Mouse (Mus musculus) small intestine, adult 2 months (tissue): ENCODE data around the gene Dcaf17.

Experiments used
- CTCF ChIP-seq: fragments of 200-500 bp; IDR thresholded peaks from 2 replicates; pipeline ENCODE4 v1.5.1; 2012; ENCODE audit warnings: low read depth, mild to moderate bottlenecking, control low read depth, inconsistent platforms, low read length, moderate library complexity, mixed read lengths; ENCODE audit not compliant: insufficient replicate concordance, insufficient read length; ENCODE audit errors: extremely low read depth
- POLR2A ChIP-seq: fragments of 200-500 bp; IDR thresholded peaks from 2 replicates; pipeline ENCODE4 v1.6.1; 2012; ENCODE audit warnings: low read depth, mild to moderate bottlenecking, control low read depth, inconsistent platforms, low read length, moderate library complexity

DNA sequence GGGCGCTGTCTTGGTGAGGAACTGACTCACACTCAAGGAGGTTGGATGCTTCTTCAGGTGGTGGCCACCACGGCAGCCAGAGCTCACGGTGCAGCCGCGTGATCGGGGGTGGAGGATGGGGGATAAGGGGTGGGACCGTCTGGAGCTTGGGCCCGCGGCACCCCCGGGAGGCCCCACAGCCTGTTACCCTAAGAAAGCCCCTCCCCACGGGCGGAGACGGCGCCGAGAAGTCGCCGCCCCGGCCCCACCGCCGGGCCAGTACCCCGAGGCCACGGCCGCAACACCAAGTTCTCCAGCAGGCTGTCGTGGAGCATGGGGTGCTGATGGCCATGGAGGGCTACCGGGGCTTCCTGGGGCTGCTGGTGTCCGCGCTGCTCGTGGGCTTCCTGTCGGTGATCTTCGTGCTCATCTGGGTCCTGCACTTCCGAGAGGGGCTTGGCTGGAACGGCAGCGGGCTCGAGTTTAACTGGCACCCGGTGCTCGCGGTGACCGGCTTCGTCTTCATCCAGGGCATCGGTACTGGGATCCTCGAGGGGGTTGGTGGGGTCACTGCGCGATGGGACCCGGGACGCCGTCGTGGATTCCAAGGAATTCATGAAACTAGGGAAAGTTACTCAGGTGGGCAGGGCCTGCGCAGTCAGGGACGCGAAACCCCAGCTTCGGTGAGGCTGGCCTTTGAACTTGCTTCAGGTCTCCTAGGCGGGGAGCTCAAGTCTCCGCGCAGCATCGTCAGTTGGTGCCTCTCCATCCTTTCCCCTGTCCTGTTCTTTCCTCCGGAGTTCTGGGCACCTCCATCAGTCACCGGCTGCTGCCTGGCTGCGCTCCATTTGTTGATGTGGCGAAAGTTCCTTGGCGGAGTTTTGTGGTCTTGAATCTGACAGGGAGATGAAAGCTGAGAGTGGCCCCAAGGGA lies 62.9 kb downstream of the Dcaf17 start, which contains the start of gene Cybrd1:
- TF ChIP-seq CTCF (no peak), POLR2A (no peak)
